Mouse (Mus musculus) CD4-positive, CD25-positive, alpha-beta regulatory T cell, adult 2 months (primary cell): ENCODE data around the gene Rnase13.
"Not testable (repeated sequence)": the region's sequence is repeated elsewhere in the genome, so short reads cannot be mapped to it uniquely, and the experiment has no call there.

ENCODE experiments used
- DNase-seq: peaks from one replicate; pipeline ENCODE4 v3.0.0-alpha.2; 2012; ENCODE audit warnings: low read depth, low spot score

The Rnase13 gene

GRCm38 (mm10) chr14:51922571-51922865 lies at the start of gene Rnase13:
Gene Rnase13, minus strand, starts transcription at chr14:51922773.
- no peak for DNase-seq

GRCm38 (mm10) chr14:51967400-51967799 lies 44.8 kb upstream of the Rnase13 start:
- DNase-seq, result no peak

- DNase-seq, result no peak
Measured at GRCm38 (mm10) chr14:51960316-51960715, 37.7 kb upstream of the Rnase13 start.

- no peak for DNase-seq
Measured at GRCm38 (mm10) chr14:51943336-51943735, 20.8 kb upstream of the Rnase13 start.

GRCm38 (mm10) chr14:51942236-51942635 lies 19.7 kb upstream of the Rnase13 start:
- no peak for DNase-seq

GRCm38 (mm10) chr14:51941577-51941976 lies 19.0 kb upstream of the Rnase13 start:
- DNase-seq, result no peak

- no peak for DNase-seq
Measured at GRCm38 (mm10) chr14:51940944-51941560, 18.5 kb upstream of the Rnase13 start.

- DNase-seq, result no peak
Measured at GRCm38 (mm10) chr14:51939005-51939404, 16.4 kb upstream of the Rnase13 start.

- no peak for DNase-seq
Measured at GRCm38 (mm10) chr14:51932092-51933020, 9.8 kb upstream of the Rnase13 start.

GRCm38 (mm10) chr14:51930824-51931223 lies 8.3 kb upstream of the Rnase13 start:
- DNase-seq, result peak; percentile 78

GRCm38 (mm10) chr14:51929968-51930367 lies 7.4 kb upstream of the Rnase13 start:
- DNase-seq, result no peak

- DNase-seq, result no peak
Measured at GRCm38 (mm10) chr14:51929309-51929943, 6.9 kb upstream of the Rnase13 start.

GRCm38 (mm10) chr14:51926930-51927329 lies 4.4 kb upstream of the Rnase13 start:
- not testable (repeated sequence) for DNase-seq

- no peak for DNase-seq
Measured at GRCm38 (mm10) chr14:51923492-51923891, 919 bp upstream of the Rnase13 start.

- no peak for DNase-seq
Measured at GRCm38 (mm10) chr14:51922910-51923309, 337 bp upstream of the Rnase13 start.

- no peak for DNase-seq
Measured at GRCm38 (mm10) chr14:51921759-51922570, 608 bp downstream of the Rnase13 start.

- no peak for DNase-seq
Measured at GRCm38 (mm10) chr14:51918966-51919365, 3.6 kb downstream of the Rnase13 start.

GRCm38 (mm10) chr14:51918125-51918524 lies 4.4 kb downstream of the Rnase13 start, which contains the start of gene Tppp2:
Gene Tppp2, plus strand, starts transcription at chr14:51918425.
- no peak for DNase-seq

- no peak for DNase-seq
Measured at GRCm38 (mm10) chr14:51916539-51916938, 6.0 kb downstream of the Rnase13 start.

- no peak for DNase-seq
Measured at GRCm38 (mm10) chr14:51915030-51915429, 7.5 kb downstream of the Rnase13 start.

- peak; percentile 61 for DNase-seq
Measured at GRCm38 (mm10) chr14:51913960-51914762, 8.4 kb downstream of the Rnase13 start, which contains the start of gene Ndrg2. Gene Ndrg2, minus strand, starts transcription at chr14:51914158.
